Comparison of ENCODE assay signal across 9 mouse cellular contexts in genomic region chr2:127683687-127684331, GRCm38 (mm10). TPM values are rescaled to one million over a fixed set of nuclear protein-coding genes. Genes with fewer than 3 reads are reported as not detected.
DNase-seq lines count a peak whose midpoint lies in the region; ATAC-seq lines count a peak whose summit lies in the region.
"Had no signal": no experiment of that assay in that cellular context is flagged by ENCODE, and none has a peak within 500 bp of the region (broad histone marks: within the 10 kb centered on the region; RNA-seq: fewer than 3 reads in every experiment).

No protein-coding gene starts in this region.

- H3K27me3 ChIP-seq in forebrain, embryonic 16.5 days (replicated peaks; ENCODE audit: control insufficient read depth, insufficient read depth, low read length) = no peaks in the 10 kb centered on the region
- no peaks in the 10 kb centered on the region; the same call in 1 of the 2 replicates for H3K27me3 ChIP-seq in hindbrain, embryonic 11.5 days (ENCODE audit: control insufficient read depth, insufficient read depth, low read length)
- H3K27me3 ChIP-seq: liver, embryonic 15.5 days had no signal

- no peaks in the 10 kb centered on the region for H3K36me3 ChIP-seq in forebrain, embryonic 16.5 days (ENCODE audit: control insufficient read depth, insufficient read depth)
- no peaks in the 10 kb centered on the region for H3K36me3 ChIP-seq in hindbrain, embryonic 11.5 days (ENCODE audit: control insufficient read depth, insufficient read depth, low read length)
- H3K36me3 ChIP-seq: liver, embryonic 15.5 days had no signal

- 35% methylated on average over 12 of the region's 12 CpGs for WGBS in forebrain, embryonic 16.5 days
- WGBS in hindbrain, embryonic 11.5 days = 42% methylated on average over 12 of the region's 12 CpGs

- no peaks in the 10 kb centered on the region for H3K9me3 ChIP-seq in forebrain, embryonic 16.5 days (ENCODE audit: control insufficient read depth, low read length)
- no peaks in the 10 kb centered on the region for H3K9me3 ChIP-seq in hindbrain, embryonic 11.5 days (ENCODE audit: control insufficient read depth, low read length)
- H3K9me3 ChIP-seq: liver, embryonic 15.5 days had no signal

- no peak overlapping the region for H3K9ac ChIP-seq in forebrain, embryonic 16.5 days (replicated peaks; ENCODE audit: low read depth, low read length)
- no peak overlapping the region for H3K9ac ChIP-seq in hindbrain, embryonic 11.5 days (ENCODE audit: low read depth, low read length)
- H3K9ac ChIP-seq: liver, embryonic 15.5 days had no signal

- no peak overlapping the region for H3K27ac ChIP-seq in forebrain, embryonic 16.5 days (ENCODE audit: low read length)
- H3K27ac ChIP-seq in hindbrain, embryonic 11.5 days (ENCODE audit: low read depth, low read length) = no peak overlapping the region
- H3K27ac ChIP-seq: liver, embryonic 15.5 days had no signal

- peak; percentile 86 for ATAC-seq in forebrain, embryonic 16.5 days
- peak; percentile 61; the same call in 1 of the 2 replicates for ATAC-seq in hindbrain, embryonic 11.5 days (ENCODE audit: low FRiP score)

- no peaks in the 10 kb centered on the region for H3K4me1 ChIP-seq in forebrain, embryonic 16.5 days (replicated peaks; ENCODE audit: control insufficient read depth, insufficient read depth, low read length)
- no peaks in the 10 kb centered on the region for H3K4me1 ChIP-seq in hindbrain, embryonic 11.5 days (replicated peaks; ENCODE audit: control insufficient read depth, insufficient read depth, low read length)
- H3K4me1 ChIP-seq: liver, embryonic 15.5 days had no signal

- no peak overlapping the region for H3K4me3 ChIP-seq in forebrain, embryonic 16.5 days (replicated peaks; ENCODE audit: low read length)
- no peak overlapping the region for H3K4me3 ChIP-seq in hindbrain, embryonic 11.5 days (ENCODE audit: low read depth, low read length)
- H3K4me3 ChIP-seq: liver, embryonic 15.5 days had no signal

- H3K4me2 ChIP-seq in forebrain, embryonic 16.5 days (ENCODE audit: low read length) = no peak overlapping the region
- H3K4me2 ChIP-seq in hindbrain, embryonic 11.5 days (replicated peaks; ENCODE audit: low read depth, low read length) = no peak overlapping the region
- H3K4me2 ChIP-seq: liver, embryonic 15.5 days had no signal

- peak; percentile 58 for DNase-seq in MN1 (ENCODE audit: low spot score)
- peak; percentile 43 for DNase-seq in cerebellum, adult 11 months
- peak; percentile 74 for DNase-seq in hindbrain, embryonic 11.5 days (ENCODE audit: low spot score)
- peak; percentile 58 for DNase-seq in layer of hippocampus, adult 9-10 months (ENCODE audit: low spot score)
- DNase-seq in lung, postnatal 10 days = peak; percentile 81
- peak; percentile 62 to 64 for DNase-seq in right cerebral cortex, adult 2 months (ENCODE audit: low spot score in 2 of 2)
- DNase-seq in urinary bladder, postnatal 4 days (ENCODE audit: low spot score in 2 of 2) = peak; percentile 44 to 64

RNA-seq across cellular contexts. Expression of gene Mal, which starts 27.3 kb away (rescaled TPM):
- polyA plus RNA-seq in forebrain, embryonic 16.5 days (2015; fragmentation: Nextera tagmentation; extraction: Ambion mirVana) = 0.72 and 1.8 TPM in 2 replicates
- 0.86 and 1.4 TPM in 2 replicates for polyA plus RNA-seq in hindbrain, embryonic 11.5 days (2014; fragmentation: Nextera tagmentation; extraction: Ambion mirVana)

RNA-seq across cellular contexts. Expression of gene Mall, which starts 45.9 kb away (rescaled TPM):
- 0.91 TPM in 2 replicates for polyA plus RNA-seq in forebrain, embryonic 16.5 days (2015; fragmentation: Nextera tagmentation; extraction: Ambion mirVana)
- 1.4 and 1.9 TPM in 2 replicates for polyA plus RNA-seq in hindbrain, embryonic 11.5 days (2014; fragmentation: Nextera tagmentation; extraction: Ambion mirVana)
